Mouse (Mus musculus) NIH3T3 (cell line): ENCODE data around the gene Plekhm3.
"Not testable (repeated sequence)": the region's sequence is repeated elsewhere in the genome, so short reads cannot be mapped to it uniquely, and the experiment has no call there.

ENCODE experiments used
- DNase-seq: peaks from one replicate; pipeline ENCODE4 v3.0.0-alpha.2; 2012; ENCODE audit warnings: low read depth

Gene Plekhm3

GRCm38 (mm10) chr1:64956479-64956961 lies at the start of gene Plekhm3:
Gene Plekhm3, minus strand, starts transcription at chr1:64956824.
- DNase-seq: peak; percentile 90

- no peak for DNase-seq
Observed at GRCm38 (mm10) chr1:65005575-65005974, 49.0 kb upstream of the Plekhm3 start.

GRCm38 (mm10) chr1:65004526-65004925 lies 47.9 kb upstream of the Plekhm3 start:
- DNase-seq: no peak

GRCm38 (mm10) chr1:64993206-64993605 lies 36.6 kb upstream of the Plekhm3 start:
- DNase-seq: peak; percentile 56

GRCm38 (mm10) chr1:64988176-64988575 lies 31.6 kb upstream of the Plekhm3 start:
- DNase-seq: no peak

- peak; percentile 83 for DNase-seq
Observed at GRCm38 (mm10) chr1:64986120-64986519, 29.5 kb upstream of the Plekhm3 start.

GRCm38 (mm10) chr1:64983247-64983646 lies 26.6 kb upstream of the Plekhm3 start:
- no peak for DNase-seq

GRCm38 (mm10) chr1:64978321-64978799 lies 21.7 kb upstream of the Plekhm3 start:
- DNase-seq: no peak

- no peak for DNase-seq
Observed at GRCm38 (mm10) chr1:64975346-64975745, 18.7 kb upstream of the Plekhm3 start.

- peak; percentile 14 for DNase-seq
Observed at GRCm38 (mm10) chr1:64970685-64971084, 14.1 kb upstream of the Plekhm3 start.

- no peak for DNase-seq
Observed at GRCm38 (mm10) chr1:64957021-64957489, 431 bp upstream of the Plekhm3 start.

GRCm38 (mm10) chr1:64954786-64955185 lies 1.8 kb downstream of the Plekhm3 start:
- DNase-seq: not testable (repeated sequence)

GRCm38 (mm10) chr1:64950271-64950670 lies 6.4 kb downstream of the Plekhm3 start:
- DNase-seq: no peak

GRCm38 (mm10) chr1:64949377-64949776 lies 7.2 kb downstream of the Plekhm3 start:
- DNase-seq: no peak

GRCm38 (mm10) chr1:64946106-64946505 lies 10.5 kb downstream of the Plekhm3 start:
- DNase-seq: no peak

GRCm38 (mm10) chr1:64945214-64945785 lies 11.3 kb downstream of the Plekhm3 start:
- DNase-seq: peak; percentile 38

GRCm38 (mm10) chr1:64944746-64945145 lies 11.9 kb downstream of the Plekhm3 start:
- DNase-seq: no peak

- DNase-seq: peak; percentile 43
Observed at GRCm38 (mm10) chr1:64942006-64942755, 14.4 kb downstream of the Plekhm3 start.

GRCm38 (mm10) chr1:64938907-64939306 lies 17.7 kb downstream of the Plekhm3 start:
- DNase-seq: no peak

GRCm38 (mm10) chr1:64937692-64938091 lies 18.9 kb downstream of the Plekhm3 start:
- no peak for DNase-seq

- peak; percentile 11 for DNase-seq
Observed at GRCm38 (mm10) chr1:64932921-64933320, 23.7 kb downstream of the Plekhm3 start.

GRCm38 (mm10) chr1:64930124-64930523 lies 26.5 kb downstream of the Plekhm3 start:
- no peak for DNase-seq

- DNase-seq: no peak
Observed at GRCm38 (mm10) chr1:64929673-64930072, 27.0 kb downstream of the Plekhm3 start.
